Mouse (Mus musculus) forebrain, embryonic 15.5 days (tissue): Measurements from ENCODE around the gene Klk15. TPM values are rescaled to one million over a fixed set of nuclear protein-coding genes. Genes with fewer than 3 reads are reported as not detected.

Experiments used
- ATAC-seq: fragments of 200-750 bp; cut with Nextera tagmentation; replicated peaks from 2 replicates; pipeline ENCODE4 v1.8.0; 2017; ENCODE audit warnings: mild to moderate bottlenecking, moderate TSS enrichment, moderate library complexity
- H3K27ac ChIP-seq: fragments of 300-500 bp; sonication (generic); replicated peaks from 2 replicates; pipeline ENCODE4 v1.5.1; 2015; ENCODE audit warnings: mild to moderate bottlenecking, inconsistent platforms
- H3K27me3 ChIP-seq: fragments of 300-500 bp; sonication (generic); 2 replicates; pipeline ENCODE4 v1.6.1; 2015; ENCODE audit warnings: inconsistent platforms
- H3K36me3 ChIP-seq: fragments of 300-500 bp; sonication (generic); 2 replicates; pipeline ENCODE4 v1.6.1; 2015; ENCODE audit warnings: mild to moderate bottlenecking, inconsistent platforms
- H3K4me1 ChIP-seq: fragments of 300-500 bp; sonication (generic); 2 replicates; pipeline ENCODE4 v1.6.1; 2015; ENCODE audit warnings: inconsistent platforms
- H3K4me2 ChIP-seq: fragments of 300-500 bp; sonication (generic); replicated peaks from 2 replicates; pipeline ENCODE4 v1.6.1; 2015; ENCODE audit warnings: mild to moderate bottlenecking, inconsistent platforms
- H3K4me3 ChIP-seq: fragments of 300-500 bp; sonication (generic); 2 replicates; pipeline ENCODE4 v1.5.1; 2015; ENCODE audit warnings: mild to moderate bottlenecking, inconsistent platforms
- H3K9ac ChIP-seq: fragments of 300-500 bp; sonication (generic); replicated peaks from 2 replicates; pipeline ENCODE4 v1.6.1; 2015; ENCODE audit warnings: mild to moderate bottlenecking, inconsistent platforms
- H3K9me3 ChIP-seq: fragments of 300-500 bp; sonication (generic); 2 replicates; pipeline ENCODE4 v1.6.1; 2016; ENCODE audit warnings: inconsistent platforms
- WGBS: fragments of 180-500 bp; shearing (Covaris S2); methylation state at CpG from one replicate; pipeline ENCODE4 v1.1.7; 2015; ENCODE audit warnings: mixed read lengths; 5-methylcytosine and 5-hydroxymethylcytosine counted together
- polyA plus RNA-seq: library from polyadenylated mRNA; unstranded; fragments of >200 nt; fragmentation: Nextera tagmentation; extraction: Ambion mirVana; gene quantifications from 2 replicates; pipeline ENCODE4 v1.2.1, GENCODE M21; 2015

The Klk15 gene
- polyA plus RNA-seq, result not detected in 2 replicates

- Histone ChIP-seq H3K4me1 (no peaks in the 10 kb centered on the region), H3K4me2 (no peak within 1 kb of the TSS), H3K36me3 (no peaks in the 10 kb centered on the region), H3K9ac (no peak within 1 kb of the TSS), H3K9me3 (no peaks in the 10 kb centered on the region), H3K27me3 (no peaks in the 10 kb centered on the region), H3K4me3 (no peak within 1 kb of the TSS), H3K27ac (no peak within 1 kb of the TSS)
- 89% methylated on average over 3 of the region's 3 CpGs for WGBS
- no peak for ATAC-seq
Measured at GRCm38 (mm10) chr7:43933440-43933839, at the start of gene Klk15. Klk15 (plus strand) TSS chr7:43933740.

- H3K36me3 ChIP-seq, result no peaks in the 10 kb centered on the region
- H3K9me3 ChIP-seq, result no peaks in the 10 kb centered on the region
- no peaks in the 10 kb centered on the region for H3K4me1 ChIP-seq
- no peak overlapping the region for H3K9ac ChIP-seq
- no peak overlapping the region for H3K27ac ChIP-seq
- no peaks in the 10 kb centered on the region for H3K27me3 ChIP-seq
- no peak overlapping the region for H3K4me2 ChIP-seq
- H3K4me3 ChIP-seq, result no peak overlapping the region
- no peak for ATAC-seq
- 61% methylated on average over 5 of the region's 5 CpGs for WGBS
Measured at GRCm38 (mm10) chr7:43891365-43891764, 42.2 kb upstream of the Klk15 start.

DNA sequence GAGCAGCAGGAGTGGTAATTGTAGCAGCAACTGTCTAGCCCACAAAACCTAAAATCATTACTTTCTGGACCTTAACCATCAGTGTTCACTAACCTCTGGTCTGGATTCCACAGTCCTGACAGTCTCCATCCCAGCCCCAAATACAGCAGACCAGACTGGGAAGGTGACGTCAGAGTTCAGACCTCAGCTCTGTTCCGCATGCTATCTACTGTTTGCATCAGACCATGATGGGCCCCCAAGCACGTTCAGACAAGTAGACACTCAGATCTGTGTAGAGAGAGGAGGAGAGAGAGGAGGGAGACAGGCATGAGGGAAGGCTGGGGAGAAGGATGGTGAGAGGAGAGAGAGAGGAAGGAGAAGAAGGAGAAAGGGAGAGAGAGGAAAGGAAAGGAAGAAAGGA, 41.8 kb upstream of the Klk15 start:
- WGBS, result 61% methylated on average over 3 of the region's 3 CpGs
- Histone ChIP-seq H3K27ac (no peak overlapping the region), H3K4me3 (no peak overlapping the region)

DNA sequence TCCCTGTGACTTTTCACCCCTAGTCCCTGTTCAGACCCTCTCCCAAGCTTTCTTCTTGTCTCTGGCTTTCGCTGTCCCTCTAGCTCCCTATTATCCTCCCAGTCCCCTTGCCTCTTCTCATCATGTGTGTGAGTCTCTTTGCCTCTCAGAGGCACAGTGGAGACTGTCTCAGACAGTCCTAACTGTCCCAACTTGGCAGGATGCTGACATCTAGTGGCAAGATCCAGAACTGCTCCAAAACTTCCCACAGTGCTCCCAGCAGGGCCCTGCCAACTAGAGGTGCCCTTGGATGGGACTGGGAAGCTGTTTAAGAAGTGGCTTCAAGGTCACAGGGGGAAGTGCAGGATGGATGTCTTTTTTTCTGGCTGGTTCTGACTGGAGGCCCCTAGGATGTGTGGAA, 38.7 kb upstream of the Klk15 start:
- Histone ChIP-seq H3K27ac (no peak overlapping the region), H3K4me2 (no peak overlapping the region), H3K4me3 (no peak overlapping the region), H3K9me3 (no peaks in the 10 kb centered on the region), H3K27me3 (no peaks in the 10 kb centered on the region), H3K36me3 (no peaks in the 10 kb centered on the region), H3K4me1 (no peaks in the 10 kb centered on the region), H3K9ac (no peak overlapping the region)
- peak; percentile 98 for ATAC-seq
- 6% methylated on average over 1 of the region's 1 CpGs for WGBS

More for the DNA sequence above, 41.8 kb upstream of the Klk15 start:
- ATAC-seq, result no peak
- Histone ChIP-seq H3K36me3 (no peaks in the 10 kb centered on the region), H3K9ac (no peak overlapping the region), H3K9me3 (no peaks in the 10 kb centered on the region), H3K4me1 (no peaks in the 10 kb centered on the region), H3K4me2 (no peak overlapping the region), H3K27me3 (no peaks in the 10 kb centered on the region)

DNA sequence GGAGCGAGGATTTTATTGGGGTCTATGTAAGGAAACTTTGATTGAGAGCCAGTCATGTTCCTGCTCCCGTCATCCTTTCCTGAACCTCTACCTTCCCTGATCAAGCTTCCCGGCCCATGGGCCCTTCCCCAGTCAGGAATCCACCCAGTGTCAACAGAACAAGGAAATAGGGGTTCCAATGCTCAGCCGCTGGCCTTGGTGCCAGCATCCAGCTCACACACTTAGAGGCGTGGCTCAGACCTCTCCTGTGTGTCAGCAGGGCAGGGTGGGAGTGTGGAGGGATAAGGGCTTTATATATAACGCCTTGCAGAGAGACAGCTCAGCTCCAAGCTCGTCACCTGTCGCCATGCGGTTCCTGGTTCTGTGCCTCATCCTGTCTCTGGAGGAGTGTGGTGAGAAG, 18.7 kb upstream of the Klk15 start:
- Histone ChIP-seq H3K27me3 (no peaks in the 10 kb centered on the region), H3K36me3 (no peaks in the 10 kb centered on the region), H3K9me3 (no peaks in the 10 kb centered on the region), H3K4me2 (no peak overlapping the region), H3K4me1 (no peaks in the 10 kb centered on the region), H3K4me3 (no peak overlapping the region), H3K27ac (no peak overlapping the region), H3K9ac (no peak overlapping the region)
- 78% methylated on average over 9 of the region's 9 CpGs for WGBS
- ATAC-seq, result no peak

DNA sequence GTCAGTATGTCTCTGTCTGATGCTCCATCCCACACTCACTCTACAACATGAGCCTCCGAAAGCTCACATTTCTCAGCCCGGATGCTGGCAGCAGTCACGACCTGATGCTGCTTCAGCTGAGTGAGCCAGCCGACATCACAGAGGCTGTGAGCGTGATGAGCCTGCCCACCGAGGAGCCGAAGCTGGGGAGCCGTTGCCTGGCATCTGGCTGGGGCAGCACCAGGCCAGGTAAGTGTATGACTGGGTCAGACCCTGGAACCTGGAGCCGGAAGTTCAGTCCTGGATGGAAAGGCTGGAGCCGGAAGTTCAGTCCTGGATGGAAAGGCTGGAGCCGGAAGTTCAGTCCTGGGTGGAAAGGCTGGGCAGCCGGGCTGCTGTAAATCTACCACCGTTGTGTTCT, 15.1 kb upstream of the Klk15 start:
- no peak overlapping the region for H3K4me3 ChIP-seq
- no peaks in the 10 kb centered on the region for H3K4me1 ChIP-seq
- no peak overlapping the region for H3K9ac ChIP-seq
- 91% methylated on average over 13 of the region's 13 CpGs for WGBS
- no peak overlapping the region for H3K27ac ChIP-seq
- H3K36me3 ChIP-seq, result no peaks in the 10 kb centered on the region
- no peaks in the 10 kb centered on the region for H3K27me3 ChIP-seq
- H3K9me3 ChIP-seq, result no peaks in the 10 kb centered on the region
- ATAC-seq, result no peak
- H3K4me2 ChIP-seq, result no peak overlapping the region

DNA sequence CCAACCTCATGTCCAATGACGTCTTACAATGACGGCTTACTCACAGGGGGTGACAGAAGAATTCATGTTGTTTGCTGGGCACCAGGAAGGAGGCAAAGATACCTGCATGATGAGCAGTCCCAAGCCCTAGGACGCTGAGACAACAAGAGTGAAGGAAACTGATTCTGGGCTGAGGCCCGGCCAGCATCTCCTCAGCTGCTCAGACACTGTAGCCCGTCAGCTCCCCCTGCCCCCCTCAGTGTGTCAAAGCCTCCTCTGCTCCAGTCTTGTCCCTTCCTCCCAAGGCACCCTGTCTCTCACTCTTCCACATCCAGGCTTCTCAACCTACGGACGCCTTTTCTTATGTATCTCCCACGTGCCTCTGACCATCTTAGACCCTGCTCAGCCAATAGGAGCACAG, 14.7 kb upstream of the Klk15 start:
- Histone ChIP-seq H3K9me3 (no peaks in the 10 kb centered on the region), H3K27me3 (no peaks in the 10 kb centered on the region), H3K4me1 (no peaks in the 10 kb centered on the region), H3K27ac (no peak overlapping the region), H3K9ac (no peak overlapping the region), H3K4me3 (no peak overlapping the region), H3K4me2 (no peak overlapping the region), H3K36me3 (no peaks in the 10 kb centered on the region)
- 78% methylated on average over 8 of the region's 8 CpGs for WGBS
- no peak for ATAC-seq

DNA sequence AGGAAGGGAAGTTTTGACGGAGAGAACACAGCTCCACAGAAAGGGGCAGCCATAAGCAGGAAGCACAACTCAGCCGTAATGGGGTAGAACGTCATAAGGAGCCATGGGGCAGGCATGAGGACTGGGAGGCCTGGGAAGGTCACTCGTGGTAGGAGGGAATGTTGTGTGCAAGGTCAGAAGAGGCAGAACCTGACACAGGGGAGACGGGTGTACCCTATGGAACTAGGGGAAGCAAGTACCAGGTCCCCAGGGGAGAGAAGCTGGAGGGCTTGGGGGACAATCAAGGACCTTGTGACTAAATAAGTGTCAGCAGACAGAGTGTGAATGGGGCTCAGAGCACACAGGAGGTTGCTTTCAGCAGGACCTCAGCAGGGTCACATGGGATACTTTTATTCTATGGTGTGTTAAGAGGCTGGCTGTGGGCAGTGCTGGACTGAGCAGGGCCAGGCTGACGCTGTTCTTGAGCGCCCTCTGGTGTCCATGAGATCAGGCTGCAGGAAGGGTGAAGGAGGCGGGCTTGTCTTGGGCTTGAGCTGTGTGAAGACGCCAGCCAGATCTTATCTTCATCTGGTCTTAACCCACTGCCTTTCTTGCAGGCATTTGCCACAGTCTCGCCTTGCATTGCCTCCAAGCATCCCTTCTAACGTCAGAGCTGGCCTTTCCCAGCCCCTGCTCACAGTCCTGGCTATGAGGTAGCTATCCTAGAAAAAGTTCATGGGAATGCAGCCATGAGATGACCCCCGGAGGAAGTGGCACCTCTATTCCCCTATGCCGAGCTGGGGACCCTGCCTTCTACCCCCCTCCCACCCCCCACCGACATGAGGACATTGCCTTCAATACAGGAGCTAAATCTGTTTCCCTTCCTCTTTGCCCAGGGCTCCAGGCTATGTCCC, 13.7 kb upstream of the Klk15 start:
- H3K27me3 ChIP-seq, result no peaks in the 10 kb centered on the region
- no peaks in the 10 kb centered on the region for H3K36me3 ChIP-seq
- ATAC-seq, result peak; percentile 87
- WGBS, result 31% methylated on average over 14 of the region's 14 CpGs
- no peak overlapping the region for H3K4me2 ChIP-seq
- no peak overlapping the region for H3K27ac ChIP-seq
- H3K4me1 ChIP-seq, result no peaks in the 10 kb centered on the region
- no peaks in the 10 kb centered on the region for H3K9me3 ChIP-seq
- no peak overlapping the region for H3K4me3 ChIP-seq
- no peak overlapping the region for H3K9ac ChIP-seq

- H3K9me3 ChIP-seq, result no peaks in the 10 kb centered on the region
- ATAC-seq, result no peak
- no peak overlapping the region for H3K4me3 ChIP-seq
Measured at GRCm38 (mm10) chr7:43920582-43920981, 13.0 kb upstream of the Klk15 start.

DNA sequence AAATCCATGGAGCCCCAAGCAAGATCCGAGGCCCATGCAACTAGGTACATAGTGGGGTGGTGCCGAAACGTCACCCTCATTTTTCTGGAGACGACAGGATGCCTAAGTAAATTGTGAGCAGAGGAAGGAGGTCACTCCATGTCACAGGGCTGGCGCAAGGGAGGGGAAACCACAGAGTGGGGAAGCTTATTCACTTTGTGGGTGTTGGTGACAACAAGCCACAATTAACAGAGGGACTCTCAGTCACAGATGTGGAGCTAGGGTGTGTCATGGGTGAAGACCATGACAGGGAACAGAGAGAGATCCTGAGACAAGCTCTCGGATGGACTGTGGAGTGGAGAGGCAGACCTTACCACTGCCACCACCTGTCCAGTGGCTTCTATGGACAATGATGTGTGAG, 12.5 kb upstream of the Klk15 start:
- ATAC-seq, result no peak
- no peaks in the 10 kb centered on the region for H3K36me3 ChIP-seq
- H3K4me2 ChIP-seq, result no peak overlapping the region
- no peaks in the 10 kb centered on the region for H3K4me1 ChIP-seq
- no peak overlapping the region for H3K27ac ChIP-seq
- no peak overlapping the region for H3K9ac ChIP-seq
- 84% methylated on average over 6 of the region's 6 CpGs for WGBS
- H3K9me3 ChIP-seq, result no peaks in the 10 kb centered on the region
- H3K4me3 ChIP-seq, result no peak overlapping the region
- H3K27me3 ChIP-seq, result no peaks in the 10 kb centered on the region

More at GRCm38 (mm10) chr7:43920582-43920981, 13.0 kb upstream of the Klk15 start:
- Histone ChIP-seq H3K27me3 (no peaks in the 10 kb centered on the region), H3K4me2 (no peak overlapping the region), H3K27ac (no peak overlapping the region), H3K9ac (no peak overlapping the region), H3K4me1 (no peaks in the 10 kb centered on the region), H3K36me3 (no peaks in the 10 kb centered on the region)
- 92% methylated on average over 3 of the region's 3 CpGs for WGBS

DNA sequence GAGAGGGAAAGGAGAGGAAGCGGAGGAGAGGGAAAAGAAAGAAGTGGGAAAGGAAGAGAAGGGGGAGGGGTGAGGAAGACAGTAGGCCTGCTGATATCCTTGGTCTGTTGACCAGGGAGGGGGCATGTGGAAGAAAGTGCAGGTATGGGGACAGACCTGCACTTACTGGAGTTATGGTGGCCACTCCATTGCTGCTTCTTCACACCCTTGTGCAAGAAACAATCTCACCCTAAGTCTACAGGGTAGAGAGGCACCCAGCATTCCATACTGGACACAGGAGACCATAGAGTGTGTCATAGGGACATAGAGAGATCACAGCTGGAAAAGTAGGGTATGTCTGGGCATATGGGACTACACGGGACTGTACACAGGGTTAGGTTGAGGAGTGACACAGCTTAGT, 11.6 kb upstream of the Klk15 start:
- Histone ChIP-seq H3K4me3 (no peak overlapping the region), H3K4me2 (no peak overlapping the region), H3K36me3 (no peaks in the 10 kb centered on the region), H3K27ac (no peak overlapping the region), H3K27me3 (no peaks in the 10 kb centered on the region), H3K4me1 (no peaks in the 10 kb centered on the region), H3K9me3 (no peaks in the 10 kb centered on the region), H3K9ac (no peak overlapping the region)
- WGBS, result 92% methylated on average over 2 of the region's 2 CpGs
- ATAC-seq, result no peak

GRCm38 (mm10) chr7:43925985-43926384, 7.6 kb upstream of the Klk15 start:
- no peaks in the 10 kb centered on the region for H3K9me3 ChIP-seq
- no peaks in the 10 kb centered on the region for H3K36me3 ChIP-seq
- H3K4me3 ChIP-seq, result no peak overlapping the region
- WGBS, result 64% methylated on average over 5 of the region's 5 CpGs
- H3K27me3 ChIP-seq, result no peaks in the 10 kb centered on the region
- H3K9ac ChIP-seq, result no peak overlapping the region
- no peak for ATAC-seq
- H3K4me2 ChIP-seq, result no peak overlapping the region
- H3K27ac ChIP-seq, result no peak overlapping the region
- H3K4me1 ChIP-seq, result no peaks in the 10 kb centered on the region

GRCm38 (mm10) chr7:43928521-43928920, 5.0 kb upstream of the Klk15 start:
- H3K27ac ChIP-seq, result no peak overlapping the region
- H3K36me3 ChIP-seq, result no peaks in the 10 kb centered on the region
- 40% methylated on average over 4 of the region's 4 CpGs for WGBS
- no peak overlapping the region for H3K4me2 ChIP-seq
- ATAC-seq, result no peak
- H3K4me1 ChIP-seq, result no peaks in the 10 kb centered on the region
- no peak overlapping the region for H3K9ac ChIP-seq
- H3K9me3 ChIP-seq, result no peaks in the 10 kb centered on the region
- no peaks in the 10 kb centered on the region for H3K27me3 ChIP-seq
- H3K4me3 ChIP-seq, result no peak overlapping the region
